Mouse (Mus musculus): Measurements from ENCODE around the gene Lrrc23.

DNA sequence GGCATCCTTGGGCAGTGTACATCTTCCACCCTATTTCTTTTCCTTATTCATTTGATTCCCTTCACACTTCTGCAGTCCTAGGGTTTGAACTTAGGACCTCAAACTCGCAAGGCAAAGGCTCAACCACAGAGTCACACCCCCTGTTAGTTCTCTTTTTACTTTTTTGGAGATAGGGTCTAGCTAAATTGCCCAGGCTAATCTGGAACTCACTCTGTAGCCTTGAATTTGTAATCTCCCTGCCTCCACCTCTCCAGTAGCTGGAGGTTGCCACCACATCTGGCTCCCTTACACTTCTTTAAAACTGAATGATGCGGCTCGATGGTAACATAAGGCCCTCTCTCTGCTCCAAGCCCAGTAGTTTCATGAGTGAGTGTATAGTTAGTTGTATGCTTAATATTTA, 45.1 kb downstream of the Lrrc23 start:
- TF ChIP-seq CTCF (IDR thresholded peaks at IDR 0.05; ENCODE audit: extremely low read depth, insufficient read length, insufficient replicate concordance, low read depth, low read length), result no peak
- no peak for TF ChIP-seq POLR2A (IDR thresholded peaks at IDR 0.05; ENCODE audit: low read depth, low read length)
